Mouse (Mus musculus) gonadal fat pad, adult 2 months (tissue): Measurements from ENCODE around the gene Hist1h2bb. TPM values are rescaled to one million over a fixed set of nuclear protein-coding genes. Genes with fewer than 3 reads are reported as not detected.
"Not testable (repeated sequence)": the region's sequence is repeated elsewhere in the genome, so short reads cannot be mapped to it uniquely, and the experiment has no call there.

Experiments used
- DNase-seq: peaks from one replicate; pipeline ENCODE4 v3.0.0-alpha.2; 2012; ENCODE audit warnings: low read depth
- polyA plus RNA-seq: library from polyadenylated mRNA; depleted of rRNA; stranded (reverse); fragments of >200 nt; gene quantifications from 2 replicates; pipeline ENCODE4 v1.2.3, GENCODE M21; 2012; rRNA removed

Hist1h2bb gene
- polyA plus RNA-seq, 1 experiment: 5.9 TPM

- no peak for DNase-seq
Measured at GRCm38 (mm10) chr13:23764324-23765171, 18.0 kb downstream of the Hist1h2bb start.

GRCm38 (mm10) chr13:23765172-23765513 is 18.6 kb downstream of the Hist1h2bb start:
- no peak for DNase-seq

GRCm38 (mm10) chr13:23766772-23767171 is 20.2 kb downstream of the Hist1h2bb start:
- no peak for DNase-seq

DNA sequence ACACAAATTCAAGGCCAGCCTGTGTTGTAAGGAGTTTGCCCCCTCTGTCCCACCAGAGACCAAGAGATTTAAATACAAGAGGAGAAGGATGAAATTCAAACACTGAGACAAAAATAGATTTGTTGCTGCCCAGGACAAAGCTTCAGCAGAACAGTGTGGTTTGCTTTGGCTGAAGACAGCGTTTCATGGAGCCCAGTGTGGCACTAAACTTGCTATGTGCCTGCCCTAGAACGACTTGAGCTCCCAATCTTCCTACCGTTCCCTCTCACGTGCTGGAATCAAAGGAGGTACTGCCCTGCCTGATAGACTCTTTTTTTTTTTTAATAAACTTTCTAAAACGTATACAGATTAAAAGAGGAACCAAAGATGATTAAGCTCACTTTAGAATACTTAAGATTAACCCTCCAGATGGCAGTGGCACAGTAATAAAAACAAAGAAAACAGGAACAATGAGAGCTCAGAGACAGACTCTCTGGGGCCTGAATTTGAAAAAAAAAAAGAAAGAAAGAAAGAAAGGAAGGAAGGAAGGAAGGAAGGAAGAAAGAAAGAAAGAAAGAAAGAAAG is 22.4 kb downstream of the Hist1h2bb start:
- no peak for DNase-seq

DNA sequence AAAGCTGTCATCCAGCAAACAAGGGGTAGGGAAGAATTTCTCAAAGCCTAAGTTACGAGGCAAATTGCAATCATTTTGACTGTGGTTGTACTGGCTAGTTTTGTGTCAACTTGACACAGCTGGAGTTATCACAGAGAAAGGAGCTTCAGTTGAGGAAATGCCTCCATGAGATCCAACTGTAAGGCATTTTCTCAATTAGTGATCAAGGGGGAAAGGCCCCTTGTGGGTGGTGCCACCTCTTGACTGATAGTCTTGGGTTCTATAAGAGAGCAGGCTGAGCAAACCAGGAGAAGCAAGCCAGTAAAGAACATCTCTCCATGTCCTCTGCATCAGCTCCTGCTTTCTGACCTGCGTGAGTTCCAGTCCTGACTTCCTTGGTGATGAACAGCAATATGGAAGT is 23.1 kb downstream of the Hist1h2bb start, which contains the start of gene Trim38:
Trim38 (plus strand) TSS at position 301 of the 400 bp plus-strand sequence.
- DNase-seq: not testable (repeated sequence)

- DNase-seq: no peak
Measured at GRCm38 (mm10) chr13:23772561-23773313, 26.2 kb downstream of the Hist1h2bb start.

GRCm38 (mm10) chr13:23778339-23778738 is 31.8 kb downstream of the Hist1h2bb start:
- DNase-seq: no peak

DNA sequence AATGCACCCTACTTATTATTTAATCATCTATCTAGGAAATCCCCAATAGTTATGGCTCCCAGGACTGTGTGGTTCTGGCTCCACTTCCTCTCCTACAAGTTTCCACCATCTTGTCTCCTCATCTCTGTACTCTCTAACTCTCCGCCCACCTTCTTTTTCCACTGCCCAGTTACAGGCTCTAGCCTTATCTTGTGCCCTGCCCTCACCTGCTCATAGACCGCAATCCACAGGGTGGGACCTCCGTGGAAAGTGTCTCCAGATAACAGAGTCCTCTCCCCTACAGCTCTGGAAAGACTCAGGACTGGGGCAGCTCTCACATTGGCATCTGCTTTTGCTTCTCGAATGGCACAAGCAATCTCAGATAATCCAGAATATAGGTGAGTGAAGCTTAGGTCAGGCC is 32.5 kb downstream of the Hist1h2bb start:
- DNase-seq: no peak

GRCm38 (mm10) chr13:23792520-23792919 is 46.0 kb downstream of the Hist1h2bb start:
- no peak for DNase-seq

Other genes starting within 250 kb of the Hist1h2bb start
- gene Hist1h4h, start 215.7 kb upstream of the Hist1h2bb start, polyA plus RNA-seq: 50.9 and 92.4 TPM in 2 replicates
- 20.4 and 27.6 TPM in 2 replicates for gene Hist1h2af, start 212.8 kb upstream of the Hist1h2bb start, polyA plus RNA-seq
- 1.5 and 2.8 TPM in 2 replicates for gene Hist1h3g, start 211.3 kb upstream of the Hist1h2bb start, polyA plus RNA-seq
- gene Hist1h2bh, start 203.3 kb upstream of the Hist1h2bb start, polyA plus RNA-seq: 0.61 and 0.81 TPM in 2 replicates
- gene Hist1h3f, start 202.7 kb upstream of the Hist1h2bb start, polyA plus RNA-seq: 1.9 and 2.1 TPM in 2 replicates
- 3.9 and 8.5 TPM in 2 replicates for gene Hist1h4f, start 195.1 kb upstream of the Hist1h2bb start, polyA plus RNA-seq
- 0.19 and 0.24 TPM in 2 replicates for gene Hist1h1d, start 193.5 kb upstream of the Hist1h2bb start, polyA plus RNA-seq
- 11.9 and 13.2 TPM in 2 replicates for gene Hist1h3e, start 184.4 kb upstream of the Hist1h2bb start, polyA plus RNA-seq
- 0.49 and 1.3 TPM in 2 replicates for gene Hist1h2ae, start 175.5 kb upstream of the Hist1h2bb start, polyA plus RNA-seq
- gene Hist1h2bg, start 175.3 kb upstream of the Hist1h2bb start, polyA plus RNA-seq: 18.7 and 22.4 TPM in 2 replicates
- gene Hist1h2bf, start 172.5 kb upstream of the Hist1h2bb start, polyA plus RNA-seq: 2.0 and 2.9 TPM in 2 replicates
- gene Hist1h2ad, start 172.4 kb upstream of the Hist1h2bb start, polyA plus RNA-seq: 1.3 and 2.0 TPM in 2 replicates
- gene Hist1h3d, start 171.0 kb upstream of the Hist1h2bb start, polyA plus RNA-seq: 3.8 and 4.1 TPM in 2 replicates
- 6.9 and 9.6 TPM in 2 replicates for gene Hist1h4d, start 165.1 kb upstream of the Hist1h2bb start, polyA plus RNA-seq
- gene Hist1h2be, start 125.6 kb upstream of the Hist1h2bb start, polyA plus RNA-seq: 5.4 and 9.0 TPM in 2 replicates
- gene Hist1h1e, start 124.2 kb upstream of the Hist1h2bb start, polyA plus RNA-seq: 3.1 and 3.9 TPM in 2 replicates
- gene Hist1h2ac, start 62.8 kb upstream of the Hist1h2bb start, polyA plus RNA-seq: 0.32 and 0.63 TPM in 2 replicates
- 245 and 281 TPM in 2 replicates for gene Hist1h2bc, start 62.5 kb upstream of the Hist1h2bb start, polyA plus RNA-seq
- gene Hist1h1t, start 50.9 kb upstream of the Hist1h2bb start, polyA plus RNA-seq: not detected in 2 replicates
- gene Hist1h4c, start 48.3 kb upstream of the Hist1h2bb start, polyA plus RNA-seq: 3.9 and 6.4 TPM in 2 replicates
- gene Hfe, start 35.9 kb upstream of the Hist1h2bb start, polyA plus RNA-seq: 21.7 and 43.9 TPM in 2 replicates
- gene Hist1h1c, start 7.9 kb upstream of the Hist1h2bb start, polyA plus RNA-seq: 70.6 and 72.3 TPM in 2 replicates
- 2.4 and 3.3 TPM in 2 replicates for gene Hist1h3c, start 1.1 kb upstream of the Hist1h2bb start, polyA plus RNA-seq
- gene Hist1h2ab, start 4.4 kb downstream of the Hist1h2bb start, polyA plus RNA-seq: 0.61 and 2.9 TPM in 2 replicates
- gene Hist1h3b, start 5.5 kb downstream of the Hist1h2bb start, polyA plus RNA-seq: 1.4 and 3.1 TPM in 2 replicates
- gene Hist1h4b, start 10.3 kb downstream of the Hist1h2bb start, polyA plus RNA-seq: 0.82 and 3.9 TPM in 2 replicates
- gene Hist1h4a, start 14.5 kb downstream of the Hist1h2bb start, polyA plus RNA-seq: 5.8 and 9.3 TPM in 2 replicates
- gene Hist1h3a, start 15.7 kb downstream of the Hist1h2bb start, polyA plus RNA-seq: 2.8 and 4.3 TPM in 2 replicates
- gene Hist1h1a, start 16.9 kb downstream of the Hist1h2bb start, polyA plus RNA-seq: not detected in 2 replicates
- gene Trim38, start 23.2 kb downstream of the Hist1h2bb start, polyA plus RNA-seq: 0.10 and 0.16 TPM in 2 replicates
- gene Slc17a2, start 60.3 kb downstream of the Hist1h2bb start, polyA plus RNA-seq: 0.04 TPM in 1 of 2 replicates, not detected in the other
- gene Slc17a3, start 92.7 kb downstream of the Hist1h2bb start, polyA plus RNA-seq: 0.06 TPM in 1 of 2 replicates, not detected in the other
- 0.05 TPM in 1 of 2 replicates, not detected in the other for gene Slc17a1, start 121.0 kb downstream of the Hist1h2bb start, polyA plus RNA-seq
- 0.08 and 0.10 TPM in 2 replicates for gene Slc17a4, start 168.3 kb downstream of the Hist1h2bb start, polyA plus RNA-seq
- 0.77 TPM in 1 of 2 replicates, not detected in the other for gene Hist1h2ba, start 187.4 kb downstream of the Hist1h2bb start, polyA plus RNA-seq
- not detected in 2 replicates for gene Hist1h2aa, start 187.7 kb downstream of the Hist1h2bb start, polyA plus RNA-seq
- not detected in 2 replicates for gene Scgn, start 244.5 kb downstream of the Hist1h2bb start, polyA plus RNA-seq